Mouse (Mus musculus) hindbrain, embryonic 14.5 days (tissue): ENCODE data around the gene AL607142.1. TPM values are rescaled to one million over a fixed set of nuclear protein-coding genes. Genes with fewer than 3 reads are reported as not detected.

Experiments used
- ATAC-seq: fragments of 200-750 bp; cut with Nextera tagmentation; 2 replicates; pipeline ENCODE4 v1.8.0; 2017; ENCODE audit warnings: moderate number of reproducible peaks, mild to moderate bottlenecking, moderate TSS enrichment, moderate library complexity; ENCODE audit not compliant: low FRiP score
- DNase-seq: peaks from one replicate; pipeline ENCODE4 v3.0.0-alpha.2; 2015; ENCODE audit warnings: low spot score
- H3K27ac ChIP-seq: fragments of 300-500 bp; sonication (generic); 2 replicates; pipeline ENCODE4 v1.5.1; 2014; ENCODE audit warnings: mild to moderate bottlenecking, moderate library complexity
- H3K27me3 ChIP-seq: fragments of 300-500 bp; sonication (generic); 2 replicates; pipeline ENCODE4 v1.6.1; 2014; ENCODE audit warnings: mild to moderate bottlenecking, low read length, mixed read lengths; ENCODE audit not compliant: control insufficient read depth, insufficient read depth
- H3K36me3 ChIP-seq: fragments of 300-500 bp; sonication (generic); replicated peaks from 2 replicates; pipeline ENCODE4 v1.6.1; 2014; ENCODE audit not compliant: control insufficient read depth, insufficient read depth
- H3K4me1 ChIP-seq: fragments of 300-500 bp; sonication (generic); replicated peaks from 2 replicates; pipeline ENCODE4 v1.6.1; 2014; ENCODE audit warnings: antibody characterized with exemption, low read length, mixed read lengths; ENCODE audit not compliant: control insufficient read depth, insufficient read depth
- H3K4me2 ChIP-seq: fragments of 300-500 bp; sonication (generic); replicated peaks from 2 replicates; pipeline ENCODE4 v1.6.1; 2014; ENCODE audit warnings: mild to moderate bottlenecking, moderate library complexity
- H3K4me3 ChIP-seq: fragments of 300-500 bp; sonication (generic); replicated peaks from 2 replicates; pipeline ENCODE4 v1.5.1; 2014; ENCODE audit warnings: mild to moderate bottlenecking, low read length
- H3K9ac ChIP-seq: fragments of 300-500 bp; sonication (generic); 2 replicates; pipeline ENCODE4 v1.6.1; 2014
- H3K9me3 ChIP-seq: fragments of 300-500 bp; sonication (generic); 2 replicates; pipeline ENCODE4 v1.6.1; 2016; ENCODE audit warnings: low read length; ENCODE audit not compliant: control insufficient read depth
- WGBS: fragments of 180-500 bp; shearing (Covaris S2); extraction: QIAGEN DNeasy Blood & Tissue Kit; methylation state at CpG from one replicate; pipeline ENCODE4 v1.1.7; 2014; 5-methylcytosine and 5-hydroxymethylcytosine counted together
- polyA plus RNA-seq: library from polyadenylated mRNA; unstranded; fragments of >200 nt; fragmentation: Nextera tagmentation; extraction: Ambion mirVana; gene quantifications from 2 replicates; pipeline ENCODE4 v1.2.1, GENCODE M21; 2014

Gene AL607142.1
- polyA plus RNA-seq, 1 experiment from 2014 or later = not detected

- Histone ChIP-seq H3K27ac (no peak overlapping the region), H3K36me3 (no peaks in the 10 kb centered on the region), H3K9me3 (no peaks in the 10 kb centered on the region), H3K4me2 (no peak overlapping the region), H3K27me3 (no peaks in the 10 kb centered on the region), H3K9ac (no peak overlapping the region), H3K4me3 (no peak overlapping the region), H3K4me1 (no peaks in the 10 kb centered on the region)
- no peak for DNase-seq
- ATAC-seq = no peak
Observed at GRCm38 (mm10) chr4:120052481-120052880, 12.3 kb upstream of the AL607142.1 start.

GRCm38 (mm10) chr4:120053026-120054005 lies 11.5 kb upstream of the AL607142.1 start:
- DNase-seq (no peak), ATAC-seq (no peak)
- Histone ChIP-seq H3K4me3 (no peak overlapping the region), H3K27ac (no peak overlapping the region), H3K4me2 (no peak overlapping the region), H3K36me3 (no peaks in the 10 kb centered on the region), H3K27me3 (no peaks in the 10 kb centered on the region), H3K9ac (0 out of 2 replicates have a peak overlapping the region, but pooled peaks have one; percentile 16), H3K4me1 (no peaks in the 10 kb centered on the region), H3K9me3 (no peaks in the 10 kb centered on the region)
- 94% methylated on average over 11 of the region's 11 CpGs for WGBS

GRCm38 (mm10) chr4:120054145-120054544 lies 10.7 kb upstream of the AL607142.1 start:
- Histone ChIP-seq H3K36me3 (no peaks in the 10 kb centered on the region), H3K4me1 (no peaks in the 10 kb centered on the region), H3K27me3 (no peaks in the 10 kb centered on the region), H3K27ac (no peak overlapping the region), H3K9ac (0 out of 2 replicates have a peak overlapping the region, but pooled peaks have one; percentile 16), H3K4me3 (no peak overlapping the region), H3K4me2 (no peak overlapping the region), H3K9me3 (no peaks in the 10 kb centered on the region)
- WGBS = 75% methylated on average over 9 of the region's 9 CpGs
- DNase-seq (no peak), ATAC-seq (no peak)

DNA sequence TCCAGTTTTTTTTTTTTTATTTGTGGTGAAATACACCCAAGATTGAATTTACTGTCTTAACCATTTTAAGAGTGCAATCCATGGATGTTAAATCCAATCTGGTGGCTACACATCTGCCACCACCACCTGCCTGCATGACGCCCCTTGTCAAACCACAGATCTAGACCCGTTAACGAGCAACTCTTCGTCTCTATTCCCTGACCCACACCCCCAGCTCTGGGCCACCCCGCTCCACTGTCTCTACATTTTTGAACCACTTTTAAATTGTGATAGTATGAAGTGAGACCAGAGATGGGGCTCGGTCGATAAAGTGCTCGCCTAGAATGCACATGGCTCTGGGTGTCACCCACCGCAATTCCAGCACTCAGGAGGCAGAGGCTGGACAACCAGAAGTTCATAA lies 8.3 kb upstream of the AL607142.1 start:
- ATAC-seq (no peak), DNase-seq (no peak)
- Histone ChIP-seq H3K4me1 (no peaks in the 10 kb centered on the region), H3K4me2 (no peak overlapping the region), H3K27me3 (no peaks in the 10 kb centered on the region), H3K9ac (no peak overlapping the region), H3K9me3 (no peaks in the 10 kb centered on the region), H3K36me3 (no peaks in the 10 kb centered on the region), H3K4me3 (no peak overlapping the region), H3K27ac (no peak overlapping the region)
- 92% methylated on average over 9 of the region's 9 CpGs for WGBS

DNA sequence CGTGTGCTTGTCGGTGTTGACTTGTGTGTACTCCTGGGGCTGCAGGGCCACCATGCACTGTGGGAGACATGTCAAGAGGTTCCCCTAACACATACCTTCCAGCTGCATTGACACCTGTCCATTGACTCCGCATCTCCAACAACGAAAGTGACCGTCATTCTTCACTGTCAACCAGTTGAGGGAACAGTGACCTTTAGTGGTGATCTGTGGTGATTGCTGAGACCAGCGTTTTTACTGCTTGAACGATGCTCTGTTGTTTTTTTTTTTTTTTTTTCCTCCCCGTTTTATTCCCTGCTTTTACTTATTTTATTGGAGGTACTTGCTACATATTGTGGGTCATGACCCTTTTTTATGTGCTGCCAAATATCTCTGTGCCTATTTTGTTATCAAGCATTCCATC lies 7.3 kb upstream of the AL607142.1 start:
- Histone ChIP-seq H3K4me2 (no peak overlapping the region), H3K4me1 (no peaks in the 10 kb centered on the region), H3K27ac (no peak overlapping the region), H3K4me3 (no peak overlapping the region), H3K27me3 (no peaks in the 10 kb centered on the region), H3K9ac (no peak overlapping the region), H3K36me3 (no peaks in the 10 kb centered on the region), H3K9me3 (no peaks in the 10 kb centered on the region)
- ATAC-seq (no peak), DNase-seq (no peak)
- WGBS = 81% methylated on average over 8 of the region's 8 CpGs

DNA sequence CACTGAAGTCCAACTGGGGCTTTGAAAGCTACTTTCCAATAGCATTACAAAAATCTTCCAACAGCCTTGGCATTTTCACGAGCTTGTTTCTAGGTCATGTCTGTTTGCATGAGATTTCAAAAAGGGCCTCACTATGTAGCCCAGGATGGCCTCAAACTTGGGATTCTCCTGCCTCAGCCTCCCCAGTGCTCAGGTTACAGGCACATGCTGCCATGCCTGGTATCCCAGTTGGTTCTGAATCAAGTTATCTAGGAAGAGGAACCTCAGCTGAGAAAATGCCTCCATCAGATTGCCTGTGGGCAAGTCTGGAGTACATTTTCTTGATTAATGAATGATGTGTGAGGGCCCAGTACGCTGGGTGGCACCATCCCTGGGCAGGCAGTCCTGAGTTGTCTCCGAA lies 6.6 kb upstream of the AL607142.1 start:
- no peak overlapping the region for H3K4me3 ChIP-seq
- no peak overlapping the region for H3K4me2 ChIP-seq
- no peak overlapping the region for H3K9ac ChIP-seq
- no peaks in the 10 kb centered on the region for H3K9me3 ChIP-seq
- WGBS = 93% methylated on average over 3 of the region's 3 CpGs
- H3K36me3 ChIP-seq = no peaks in the 10 kb centered on the region
- H3K4me1 ChIP-seq = no peaks in the 10 kb centered on the region
- ATAC-seq (no peak), DNase-seq (no peak)
- H3K27ac ChIP-seq = no peak overlapping the region
- H3K27me3 ChIP-seq = no peaks in the 10 kb centered on the region

- DNase-seq (no peak), ATAC-seq (no peak)
- no peak overlapping the region for H3K4me3 ChIP-seq
- no peaks in the 10 kb centered on the region for H3K4me1 ChIP-seq
- H3K9ac ChIP-seq = no peak overlapping the region
- H3K9me3 ChIP-seq = no peaks in the 10 kb centered on the region
- no peaks in the 10 kb centered on the region for H3K27me3 ChIP-seq
- H3K27ac ChIP-seq = no peak overlapping the region
- no peaks in the 10 kb centered on the region for H3K36me3 ChIP-seq
- WGBS = 78% methylated on average over 10 of the region's 10 CpGs
- no peak overlapping the region for H3K4me2 ChIP-seq
Observed at GRCm38 (mm10) chr4:120058794-120059193, 6.0 kb upstream of the AL607142.1 start.

GRCm38 (mm10) chr4:120061727-120062126 lies 3.1 kb upstream of the AL607142.1 start:
- DNase-seq = no peak
- Histone ChIP-seq H3K27ac (no peak overlapping the region), H3K4me2 (no peak overlapping the region), H3K4me1 (no peaks in the 10 kb centered on the region), H3K9ac (no peak overlapping the region), H3K36me3 (no peaks in the 10 kb centered on the region), H3K27me3 (no peaks in the 10 kb centered on the region), H3K9me3 (no peaks in the 10 kb centered on the region), H3K4me3 (no peak overlapping the region)
- 96% methylated on average over 6 of the region's 6 CpGs for WGBS
- no peak for ATAC-seq

- Histone ChIP-seq H3K4me1 (no peaks in the 10 kb centered on the region), H3K9ac (no peak overlapping the region), H3K27me3 (no peaks in the 10 kb centered on the region), H3K9me3 (no peaks in the 10 kb centered on the region), H3K36me3 (no peaks in the 10 kb centered on the region), H3K4me3 (no peak overlapping the region), H3K27ac (no peak overlapping the region), H3K4me2 (no peak overlapping the region)
- 77% methylated on average over 6 of the region's 6 CpGs for WGBS
- no peak for DNase-seq
- no peak for ATAC-seq
Observed at GRCm38 (mm10) chr4:120062198-120062597, 2.6 kb upstream of the AL607142.1 start.
